Mouse (Mus musculus): ENCODE results near the gene Vamp2.

DNA sequence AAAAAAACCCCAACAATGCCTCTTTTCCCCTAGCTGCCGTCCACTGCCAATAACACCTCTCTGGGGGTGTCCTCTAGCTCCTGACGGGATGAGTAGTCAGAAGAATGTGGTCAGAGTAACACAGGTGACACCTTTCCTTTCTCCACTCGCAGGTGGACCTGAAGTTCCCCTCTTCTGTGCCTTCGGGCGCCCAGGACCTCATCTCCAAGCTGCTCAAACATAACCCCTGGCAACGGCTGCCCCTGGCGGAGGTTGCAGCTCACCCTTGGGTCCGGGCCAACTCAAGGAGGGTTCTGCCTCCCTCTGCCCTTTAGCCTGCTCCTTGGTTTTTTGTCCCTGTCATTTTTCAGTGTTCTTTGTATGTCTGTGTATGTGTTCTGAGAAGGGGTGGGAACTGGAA, 37.5 kb upstream of the Vamp2 start:
- TF ChIP-seq POLR2A (IDR thresholded peaks at IDR 0.05; ENCODE audit: extremely low read depth, insufficient read depth, low read length): no peak
- no peak for TF ChIP-seq CTCF (IDR thresholded peaks at IDR 0.05; ENCODE audit: low read depth, low read length)

Data from liver, adult 2 months (tissue).